Mouse (Mus musculus) G1E (cell line): ENCODE data around the gene Gm44805. TPM values are rescaled to one million over a fixed set of nuclear protein-coding genes. Genes with fewer than 3 reads are reported as not detected.

Source experiments
- ATAC-seq: 2 replicates; pipeline ENCODE4 v1.8.0; 2016; ENCODE audit warnings: mild to moderate bottlenecking; ENCODE audit not compliant: insufficient number of reproducible peaks, poor library complexity, low FRiP score, severe bottlenecking; ENCODE audit errors: extremely low read depth
- DNase-seq: peaks from one replicate; pipeline ENCODE4 v3.0.0; 2012; ENCODE audit warnings: low spot score
- H3K27me3 ChIP-seq: 2 replicates; pipeline ENCODE4 v1.6.1; 2012; ENCODE audit warnings: mild to moderate bottlenecking, low read length, inconsistent platforms; ENCODE audit not compliant: insufficient read depth
- H3K36me3 ChIP-seq: replicated peaks from 2 replicates; pipeline ENCODE3; 2012; ENCODE audit warnings: mild to moderate bottlenecking, inconsistent platforms
- H3K4me1 ChIP-seq: 2 replicates; pipeline ENCODE4 v1.6.1; 2012; ENCODE audit warnings: low read depth, low read length, inconsistent platforms, mixed read lengths; ENCODE audit not compliant: insufficient read depth
- H3K4me3 ChIP-seq: 2 replicates; pipeline ENCODE4 v1.5.1; 2012; ENCODE audit warnings: low read depth, mild to moderate bottlenecking, inconsistent platforms, low read length, moderate library complexity, mixed read lengths
- H3K9me3 ChIP-seq: replicated peaks from 2 replicates; pipeline ENCODE4 v1.6.1; 2012; ENCODE audit warnings: inconsistent platforms
- CTCF ChIP-seq: IDR thresholded peaks from 2 replicates; pipeline ENCODE4 v1.5.1; 2012; ENCODE audit warnings: low read depth, low read length, inconsistent platforms, mixed read lengths
- GATA1 ChIP-seq: IDR thresholded peaks from 2 replicates; pipeline ENCODE4 v1.6.1; 2012; ENCODE audit warnings: borderline replicate concordance, low read length, inconsistent platforms, mixed read lengths
- GATA2 ChIP-seq: IDR thresholded peaks from 2 replicates; pipeline ENCODE4 v1.6.1; 2012; ENCODE audit warnings: low read depth, low read length, inconsistent platforms, borderline replicate concordance
- POLR2AphosphoS5 ChIP-seq: IDR thresholded peaks from 2 replicates; pipeline ENCODE4 v1.6.1; 2012; ENCODE audit warnings: low read depth, low read length, inconsistent platforms; ENCODE audit not compliant: insufficient replicate concordance
- TAL1 ChIP-seq: conservative IDR thresholded peaks from 2 replicates; pipeline ENCODE4 v1.6.1; 2012; ENCODE audit warnings: low read depth, low read length, inconsistent platforms, mixed read lengths
- polyA plus RNA-seq: library from polyadenylated mRNA; stranded (reverse); fragments of >175 nt; gene quantifications from 2 replicates; pipeline ENCODE4 v1.2.3, GENCODE M21; 2012
- total RNA-seq, 2 experiments: library from RNA; stranded (forward) in 1 of 2; stranded (reverse) in 1 of 2; fragments of 200-1000 nt in 1 of 2; fragments of >200 nt in 1 of 2; fragmentation: Nextera tagmentation in 1 of 2; gene quantifications; 2 replicates each; pipeline ENCODE4 v1.2.3; 2014 to 2017

Gm44805 gene
- total and polyA plus RNA-seq, 3 experiments = not detected

DNA sequence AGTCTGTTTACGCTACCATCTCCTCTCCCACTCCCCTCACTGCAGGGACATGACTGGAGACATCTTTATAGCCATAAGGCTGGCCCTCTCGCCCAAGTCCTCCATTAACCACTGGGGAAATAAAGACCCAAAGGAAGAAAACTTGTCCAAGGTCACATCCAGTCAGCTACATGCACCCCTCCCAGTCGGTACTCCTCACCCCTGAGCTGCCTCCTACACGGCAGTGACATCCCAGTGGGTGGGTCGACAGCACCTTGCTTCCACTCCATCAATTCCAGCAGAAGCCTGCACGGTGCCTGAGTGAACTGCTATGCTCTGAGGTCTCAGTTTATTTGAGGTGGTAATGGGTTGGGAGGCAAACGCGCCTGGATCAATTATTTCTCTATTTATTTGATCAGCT lies 17.3 kb downstream of the Gm44805 start:
- Histone ChIP-seq H3K9me3 (no peaks in the 10 kb centered on the region), H3K27me3 (peaks cover 6% of the 10 kb centered on the region), H3K36me3 (peaks cover 49% of the 10 kb centered on the region), H3K4me3 (peak overlapping the region; percentile 94), H3K4me1 (peaks cover 41% of the 10 kb centered on the region)
- ATAC-seq (no peak), DNase-seq (peak; percentile 19)
- no peak for TF ChIP-seq POLR2AphosphoS5
- TF ChIP-seq GATA1 = no peak
- TF ChIP-seq CTCF = no peak
- no peak for TF ChIP-seq GATA2
- no peak for TF ChIP-seq TAL1

DNA sequence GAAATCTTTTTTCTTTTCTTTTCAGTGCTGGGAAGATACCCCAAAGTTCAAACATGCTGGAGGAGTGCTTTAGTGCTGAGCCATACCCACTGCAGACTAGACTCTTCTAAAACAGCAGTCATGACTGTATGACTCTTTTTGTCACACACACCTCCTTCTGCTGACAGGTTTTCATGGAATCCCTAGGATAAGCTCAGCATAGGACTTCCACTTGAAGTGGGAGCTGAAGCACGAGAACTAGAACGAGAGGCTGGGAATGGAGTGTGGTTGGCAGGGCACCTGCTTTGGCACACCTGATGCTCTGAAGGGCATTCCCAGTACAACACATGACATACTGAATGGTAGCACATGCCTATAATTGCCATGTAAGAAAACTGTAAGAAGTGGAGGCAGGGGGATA lies 28.6 kb downstream of the Gm44805 start:
- Histone ChIP-seq H3K9me3 (no peaks in the 10 kb centered on the region), H3K36me3 (peaks cover 95% of the 10 kb centered on the region), H3K4me3 (no peak overlapping the region), H3K4me1 (peaks cover 6% of the 10 kb centered on the region; the same call in 1 of the 2 replicates), H3K27me3 (no peaks in the 10 kb centered on the region)
- ATAC-seq = no peak
- no peak for DNase-seq
- TF ChIP-seq TAL1 (no peak), POLR2AphosphoS5 (no peak), CTCF (no peak), GATA2 (no peak), GATA1 (no peak)

DNA sequence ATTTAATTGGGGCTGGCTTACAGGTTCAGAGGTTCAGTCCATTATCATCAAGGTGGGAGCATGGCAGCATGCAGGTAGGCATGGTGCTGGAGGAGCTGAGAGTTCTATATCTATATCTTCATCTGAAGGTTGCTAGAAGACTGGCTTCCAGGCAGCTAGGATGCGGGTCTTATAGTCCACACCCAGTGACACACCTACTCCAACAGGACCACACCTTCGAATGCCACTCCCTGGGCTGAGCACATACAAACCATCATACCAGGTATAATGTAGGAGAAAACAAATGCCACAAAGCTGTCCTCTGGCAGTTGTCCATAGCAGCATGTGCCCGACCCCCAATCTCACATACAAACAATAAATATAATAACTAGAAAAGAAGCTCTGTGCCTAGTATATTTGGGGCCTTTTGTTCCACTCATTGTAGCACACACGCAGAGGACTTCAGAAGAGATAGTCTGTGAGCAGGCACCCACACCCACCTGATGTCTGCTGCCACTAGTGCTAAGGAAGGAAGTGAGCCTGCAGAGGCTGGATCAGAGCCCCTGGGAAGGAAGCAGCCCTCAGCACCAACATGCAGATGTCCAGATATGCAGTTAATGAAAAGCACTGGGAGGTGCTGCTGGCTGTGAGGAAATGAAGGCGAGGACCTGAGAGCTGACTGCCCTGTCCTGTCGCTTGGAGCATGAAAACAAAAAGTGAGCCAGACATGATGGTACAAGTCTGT lies 30.0 kb downstream of the Gm44805 start:
- no peak overlapping the region for H3K4me3 ChIP-seq
- no peaks in the 10 kb centered on the region; the same call in 1 of the 2 replicates for H3K27me3 ChIP-seq
- no peaks in the 10 kb centered on the region for H3K9me3 ChIP-seq
- TF ChIP-seq GATA1 (no peak), TAL1 (no peak), CTCF (no peak), GATA2 (no peak), POLR2AphosphoS5 (no peak)
- H3K4me1 ChIP-seq = no peaks in the 10 kb centered on the region
- no peak for DNase-seq
- ATAC-seq = no peak
- peaks cover 93% of the 10 kb centered on the region for H3K36me3 ChIP-seq

DNA sequence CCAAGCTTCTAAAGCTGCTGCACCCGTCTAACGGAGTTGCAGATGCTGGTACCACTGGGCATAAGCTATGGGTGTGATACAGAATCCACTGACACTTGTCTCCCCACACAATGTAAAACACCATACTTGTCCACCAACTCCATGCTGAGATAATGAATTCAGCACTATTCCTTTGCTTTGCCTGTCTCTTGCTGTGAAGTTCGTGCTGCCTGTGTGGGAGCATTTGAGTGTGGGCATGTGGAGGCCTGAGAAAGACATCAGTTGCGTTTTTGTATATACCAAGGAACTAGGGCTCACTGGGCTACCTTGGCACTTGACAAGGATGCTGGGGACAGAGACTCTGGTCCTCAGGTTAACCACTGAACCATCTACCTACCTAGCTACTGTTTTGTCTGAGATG lies 40.0 kb downstream of the Gm44805 start:
- no peak for ATAC-seq
- DNase-seq = no peak
- Histone ChIP-seq H3K9me3 (no peaks in the 10 kb centered on the region), H3K4me3 (no peak overlapping the region), H3K36me3 (peaks cover 92% of the 10 kb centered on the region), H3K27me3 (no peaks in the 10 kb centered on the region), H3K4me1 (peaks cover 4% of the 10 kb centered on the region; the same call in 1 of the 2 replicates)
- no peak for TF ChIP-seq GATA2
- no peak for TF ChIP-seq POLR2AphosphoS5
- no peak for TF ChIP-seq GATA1
- no peak for TF ChIP-seq TAL1
- TF ChIP-seq CTCF = no peak

DNA sequence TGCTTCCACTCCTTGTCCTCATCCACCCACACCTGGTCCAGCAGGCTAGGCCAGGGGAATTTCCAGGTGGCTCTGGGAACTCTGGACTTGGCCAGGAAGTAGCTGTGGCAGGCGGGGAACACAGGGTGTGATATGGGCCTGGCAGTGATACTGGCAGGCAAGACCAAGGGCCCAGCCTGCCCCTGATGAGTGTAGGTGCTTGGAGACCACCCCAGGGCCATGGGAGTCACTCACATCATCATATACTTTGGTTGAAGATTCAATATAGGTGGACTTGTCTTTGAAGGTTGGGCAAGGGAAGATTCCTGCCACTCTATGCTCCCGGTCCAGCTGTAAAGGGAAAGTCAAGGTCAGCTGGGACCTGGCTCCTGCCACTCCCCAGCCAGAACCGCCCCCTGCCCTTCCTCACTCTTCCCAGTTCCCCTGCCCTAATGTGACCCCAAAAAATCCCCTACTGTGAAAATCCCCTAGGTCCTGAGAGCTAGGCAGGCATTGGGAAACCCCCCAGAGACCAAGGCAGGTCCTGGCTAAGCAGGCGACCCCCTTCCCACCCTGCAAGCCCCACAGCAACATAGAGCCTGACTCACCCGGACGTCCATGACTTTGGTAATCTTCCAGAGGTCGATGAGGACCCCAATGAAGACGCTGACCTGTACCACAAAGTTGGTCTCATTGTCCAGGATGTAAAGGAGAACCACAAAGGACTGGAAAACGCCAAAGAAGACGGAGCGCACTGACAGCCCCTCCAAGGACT lies 46.0 kb downstream of the Gm44805 start:
- no peak for ATAC-seq
- no peak overlapping the region for H3K4me3 ChIP-seq
- H3K36me3 ChIP-seq = peaks cover 87% of the 10 kb centered on the region
- no peak for DNase-seq
- TF ChIP-seq TAL1 = no peak
- no peak for TF ChIP-seq CTCF
- TF ChIP-seq GATA2 = no peak
- no peak for TF ChIP-seq GATA1
- TF ChIP-seq POLR2AphosphoS5 = no peak
- no peaks in the 10 kb centered on the region for H3K9me3 ChIP-seq
- H3K27me3 ChIP-seq = no peaks in the 10 kb centered on the region
- peaks cover 7% of the 10 kb centered on the region for H3K4me1 ChIP-seq

DNA sequence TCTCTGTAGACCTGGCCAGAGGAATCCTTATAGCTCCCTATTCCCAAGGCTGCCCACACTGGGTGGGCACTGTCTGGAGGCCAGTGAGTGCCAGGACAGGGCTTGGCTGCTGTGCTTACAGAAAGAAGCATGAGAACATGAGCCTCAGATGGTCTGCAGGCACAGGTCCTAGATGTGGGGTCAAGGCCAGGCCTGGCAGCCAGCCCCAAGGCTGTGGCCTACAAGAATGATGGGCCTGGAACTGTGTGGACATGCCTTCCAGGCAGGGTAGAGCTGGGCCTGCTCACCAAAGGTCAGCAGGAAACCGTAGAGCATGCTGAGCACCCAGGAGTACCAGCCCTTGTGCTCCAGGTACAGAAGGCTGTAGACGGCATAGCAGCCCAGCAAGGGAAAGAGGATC lies 46.6 kb downstream of the Gm44805 start:
- TF ChIP-seq CTCF = no peak
- no peak for TF ChIP-seq GATA2
- TF ChIP-seq POLR2AphosphoS5 = no peak
- TF ChIP-seq TAL1 = no peak
- no peak for TF ChIP-seq GATA1
- Histone ChIP-seq H3K27me3 (no peaks in the 10 kb centered on the region), H3K36me3 (peaks cover 82% of the 10 kb centered on the region), H3K4me3 (no peak overlapping the region), H3K9me3 (no peaks in the 10 kb centered on the region), H3K4me1 (peaks cover 13% of the 10 kb centered on the region)
- no peak for DNase-seq
- no peak for ATAC-seq
